Mouse (Mus musculus) CD8-positive naive resting alpha-beta T cell, adult 2 months (primary cell): ENCODE results near the gene Tpk1.

ENCODE experiments used
- DNase-seq, 2 experiments: peaks; one replicate each; pipeline ENCODE4 v3.0.0; 2022; ENCODE audit warnings: low read depth in 2 of 2, low spot score in 2 of 2

Tpk1 gene

DNA sequence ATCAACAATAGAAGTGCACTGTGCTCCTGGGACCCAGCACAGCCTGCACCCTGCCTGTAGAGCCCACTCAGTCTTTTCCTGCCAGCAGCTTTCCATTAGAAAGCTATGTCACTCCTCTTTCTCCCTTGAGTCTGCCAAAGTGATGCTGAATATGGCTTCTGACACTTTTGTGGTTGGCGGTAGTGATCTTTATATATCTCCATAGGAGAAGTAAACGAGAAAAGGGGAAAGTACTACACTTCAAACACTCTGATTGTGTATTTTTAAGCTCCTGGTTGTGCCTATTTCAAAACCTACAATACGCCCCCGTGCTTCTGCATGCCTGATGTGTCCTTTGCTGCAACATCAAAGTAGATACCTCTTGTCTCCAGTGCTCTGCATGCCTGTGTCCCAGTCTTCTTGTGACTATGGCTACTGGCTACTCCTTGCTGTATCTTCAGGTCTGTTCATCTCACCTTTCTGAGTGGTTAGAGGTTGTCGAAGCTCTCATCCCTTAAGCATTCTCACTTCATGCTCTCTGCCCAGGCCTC is 302.7 kb downstream of the Tpk1 start:
- no peak for DNase-seq

GRCm38 (mm10) chr6:43361248-43361647 is 304.8 kb downstream of the Tpk1 start:
- DNase-seq, result no peak

GRCm38 (mm10) chr6:43360214-43360613 is 305.9 kb downstream of the Tpk1 start:
- DNase-seq, result no peak

GRCm38 (mm10) chr6:43354562-43355241 is 311.4 kb downstream of the Tpk1 start:
- no peak for DNase-seq

DNA sequence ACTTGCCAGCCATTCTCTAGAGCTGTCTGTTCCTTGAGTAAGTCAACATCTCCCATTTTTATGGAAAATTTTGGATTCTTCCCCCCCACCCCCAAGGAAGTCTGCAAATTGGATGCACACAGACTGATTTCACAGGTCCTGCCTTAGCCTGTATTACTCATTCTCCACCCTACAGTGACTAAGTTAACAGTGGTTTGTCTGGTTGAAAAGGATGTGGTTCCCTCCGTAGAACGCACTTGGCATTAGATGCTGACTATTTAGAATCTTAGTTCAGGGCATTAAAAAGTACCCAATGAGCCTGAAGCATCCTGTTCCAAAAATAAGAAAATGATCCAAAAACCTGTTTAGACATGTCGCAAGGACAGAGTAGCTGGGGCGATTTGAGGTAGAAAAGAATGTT is 312.6 kb downstream of the Tpk1 start:
- DNase-seq, result no peak

- no peak for DNase-seq
Observed at GRCm38 (mm10) chr6:43349083-43349482, 317.0 kb downstream of the Tpk1 start.

GRCm38 (mm10) chr6:43347637-43348036 is 318.4 kb downstream of the Tpk1 start:
- DNase-seq, result no peak

GRCm38 (mm10) chr6:43343006-43343405 is 323.1 kb downstream of the Tpk1 start:
- no peak for DNase-seq

DNA sequence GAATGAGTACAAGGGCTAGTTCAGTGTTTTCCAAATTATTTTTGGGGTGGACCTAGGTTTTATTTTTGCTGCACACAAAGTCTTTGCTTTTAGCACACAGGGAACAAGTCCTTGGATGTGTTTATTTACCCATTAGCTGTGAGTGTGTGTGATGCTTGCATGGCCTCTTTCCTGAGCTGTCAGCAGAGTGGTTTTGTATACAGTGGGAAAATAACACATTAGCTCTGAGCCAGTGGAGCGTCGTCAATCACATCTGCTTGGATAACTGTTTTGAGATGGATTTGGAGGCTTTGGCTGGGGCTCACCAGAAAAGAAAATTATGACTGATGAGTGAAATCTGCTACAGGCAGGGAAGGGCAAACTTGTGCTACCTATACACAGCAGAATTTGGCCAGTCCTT is 323.7 kb downstream of the Tpk1 start:
- no peak for DNase-seq

GRCm38 (mm10) chr6:43338804-43339203 is 327.3 kb downstream of the Tpk1 start:
- DNase-seq, result no peak

- no peak for DNase-seq
Observed at GRCm38 (mm10) chr6:43337491-43337961, 328.6 kb downstream of the Tpk1 start.

- no peak for DNase-seq
Observed at GRCm38 (mm10) chr6:43335619-43336234, 330.4 kb downstream of the Tpk1 start.

GRCm38 (mm10) chr6:43333479-43333878 is 332.6 kb downstream of the Tpk1 start:
- DNase-seq, result no peak

DNA sequence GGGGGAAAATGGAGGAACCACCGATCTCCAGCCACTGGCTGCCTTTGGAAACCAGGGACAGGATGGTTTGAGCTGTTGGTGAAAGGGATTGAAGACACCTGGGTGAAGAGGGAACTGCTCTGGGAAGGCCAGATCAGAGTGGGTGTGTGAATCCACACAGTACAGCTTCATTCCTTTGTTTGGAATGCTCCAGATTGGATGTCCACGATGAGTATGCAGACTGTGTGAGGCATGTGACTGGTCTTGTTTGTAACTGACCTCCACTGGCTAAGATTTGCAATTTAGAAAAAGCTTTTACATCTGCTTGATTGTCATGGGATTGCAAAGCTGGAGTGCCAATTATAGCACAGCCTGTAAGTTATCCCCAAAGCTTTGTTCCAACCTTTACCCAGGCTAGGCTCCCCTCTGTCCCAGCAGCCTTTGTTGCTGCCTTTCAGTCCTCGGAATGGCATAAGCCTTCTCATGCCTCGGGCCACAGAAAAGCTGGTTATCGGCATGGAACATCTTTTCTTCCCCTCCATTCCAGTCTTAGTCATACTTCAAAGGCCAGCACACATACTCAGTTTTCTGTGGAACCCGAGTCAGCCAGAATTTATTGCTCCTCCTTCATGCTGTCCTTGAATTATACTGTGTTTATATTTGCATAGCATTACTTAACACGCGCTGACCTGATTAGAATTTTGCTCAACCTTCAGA is 353.0 kb downstream of the Tpk1 start:
- no peak for DNase-seq

- DNase-seq, result no peak
Observed at GRCm38 (mm10) chr6:43312546-43312945, 353.5 kb downstream of the Tpk1 start.

GRCm38 (mm10) chr6:43310071-43310470 is 356.0 kb downstream of the Tpk1 start:
- no peak for DNase-seq

- no peak for DNase-seq
Observed at GRCm38 (mm10) chr6:43309454-43309853, 356.6 kb downstream of the Tpk1 start, which contains the start of gene Nobox. Gene Nobox, minus strand, starts transcription at chr6:43309554.

DNA sequence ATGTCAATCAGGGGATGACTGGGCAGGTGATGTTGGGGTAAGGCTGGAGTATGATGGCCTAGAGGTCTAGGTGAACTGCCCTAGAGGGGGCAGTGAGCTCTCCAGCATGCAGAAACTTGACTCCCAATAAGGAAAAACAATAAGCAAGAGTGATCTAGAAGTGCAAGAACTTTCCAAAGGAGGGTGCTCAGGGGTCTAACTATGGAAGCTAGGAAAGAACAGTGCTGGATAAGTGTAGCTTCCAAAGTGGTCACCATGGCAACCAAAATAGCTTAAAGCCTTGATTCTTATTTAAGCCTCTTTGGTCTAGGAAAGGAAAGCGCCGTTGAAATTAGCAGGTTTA is 368.6 kb downstream of the Tpk1 start:
- DNase-seq, result no peak

DNA sequence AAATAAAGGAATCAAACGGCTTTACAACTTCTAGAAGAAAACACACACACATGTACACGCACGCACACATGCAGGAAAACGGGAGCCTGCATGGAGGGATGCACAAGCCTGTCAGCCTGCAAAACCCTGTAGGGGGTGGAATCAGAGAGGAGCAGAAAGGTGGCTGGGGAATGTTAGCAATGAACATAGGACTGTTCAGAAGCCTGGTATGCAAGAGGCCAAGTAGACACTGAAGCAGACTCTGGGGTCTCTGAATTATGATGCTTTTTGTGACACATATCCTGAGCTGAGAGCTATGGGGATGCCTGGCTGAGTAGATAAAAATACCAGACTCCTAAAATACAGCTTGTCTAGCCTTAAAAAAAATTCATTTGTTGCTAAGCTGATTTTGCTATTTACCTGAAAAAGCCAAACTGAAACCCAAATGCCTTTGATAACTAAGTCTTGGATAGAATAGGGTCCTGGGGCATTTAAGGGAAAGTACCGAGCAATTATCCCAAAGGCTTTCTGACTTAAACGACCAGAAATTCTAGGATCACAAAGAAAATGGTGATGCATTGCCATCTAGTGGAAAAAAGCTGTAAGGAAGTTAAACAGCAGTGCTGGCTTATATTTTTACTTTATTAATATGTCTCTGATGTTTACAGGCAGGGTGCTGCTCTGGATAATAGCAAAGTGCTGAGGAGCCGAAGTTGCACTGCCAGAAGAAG is 369.1 kb downstream of the Tpk1 start:
- no peak for DNase-seq

DNA sequence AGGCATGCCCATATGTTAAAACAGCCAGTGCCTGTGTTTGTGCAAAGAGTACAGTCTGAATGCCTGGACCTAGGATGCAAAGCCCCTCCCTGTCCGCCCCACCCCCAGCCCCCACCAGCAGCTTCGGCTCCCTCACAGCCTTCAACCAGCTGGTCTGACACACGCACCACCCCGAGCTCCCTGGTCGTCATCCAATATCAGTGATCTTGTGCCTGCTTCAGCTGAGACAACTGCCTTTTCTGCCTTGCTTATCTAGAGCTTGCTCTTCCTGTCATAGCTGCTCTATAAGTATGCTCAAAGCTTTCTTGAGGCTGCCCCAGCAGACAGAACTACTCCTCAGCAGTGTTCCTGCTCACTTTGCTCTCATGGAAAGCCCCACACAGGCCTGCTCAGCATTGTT is 370.2 kb downstream of the Tpk1 start:
- no peak for DNase-seq
